Mouse (Mus musculus): ENCODE results near the gene Scgb2b20. TPM values are rescaled to one million over a fixed set of nuclear protein-coding genes. Genes with fewer than 3 reads are reported as not detected.
"Not testable (repeated sequence)": the region's sequence is repeated elsewhere in the genome, so short reads cannot be mapped to it uniquely, and the experiment has no call there.

The Scgb2b20 gene
- total RNA-seq (2014; rRNA removed) (not detected in 2 replicates), polyA plus RNA-seq (2015; fragmentation: Nextera tagmentation; extraction: Ambion mirVana) (not detected in 2 replicates)

DNA sequence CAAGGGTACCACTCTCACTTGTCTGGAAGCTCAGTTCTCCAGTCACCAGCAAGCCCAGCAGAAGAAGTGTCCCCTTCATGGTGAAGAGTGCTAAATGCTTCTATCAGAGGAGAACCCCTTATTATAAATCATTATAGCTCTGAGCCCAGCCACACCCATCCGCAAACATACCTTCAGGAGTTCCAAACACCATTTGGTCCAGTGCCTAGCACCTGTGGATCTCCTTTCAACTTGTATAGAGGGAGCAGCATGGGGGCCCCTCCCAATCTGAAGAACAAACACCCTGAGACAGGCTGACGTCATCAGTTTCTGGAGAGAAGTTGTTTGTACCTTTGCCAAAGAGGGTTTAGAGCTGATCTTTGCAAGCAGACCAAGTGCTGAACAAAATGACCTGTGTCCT lies at the start of gene Scgb2b20:
Gene Scgb2b20, minus strand, starts transcription at position 101 of the 400 bp plus-strand sequence.
- H3K4me1 ChIP-seq (ENCODE audit: insufficient read depth); ATAC-seq; H3K9ac ChIP-seq; H3K36me3 ChIP-seq (ENCODE audit: insufficient read depth); H3K27ac ChIP-seq (ENCODE audit: low read depth, low read length); H3K9me3 ChIP-seq (ENCODE audit: low read length); H3K4me2 ChIP-seq (ENCODE audit: low read depth); DNase-seq; H3K4me3 ChIP-seq (ENCODE audit: low read depth, low read length); H3K27me3 ChIP-seq (ENCODE audit: insufficient read depth, low read length): not testable (repeated sequence)
- 85% methylated on average over 2 of the region's 2 CpGs for WGBS

- not testable (repeated sequence) for H3K9me3 ChIP-seq (ENCODE audit: low read length); DNase-seq; ATAC-seq; H3K27ac ChIP-seq (ENCODE audit: low read depth, low read length); H3K4me2 ChIP-seq (ENCODE audit: low read depth); H3K27me3 ChIP-seq (ENCODE audit: insufficient read depth, low read length); H3K36me3 ChIP-seq (ENCODE audit: insufficient read depth); H3K4me1 ChIP-seq (ENCODE audit: insufficient read depth); H3K4me3 ChIP-seq (ENCODE audit: low read depth, low read length); H3K9ac ChIP-seq
- 43% methylated on average over 1 of the region's 1 CpGs for WGBS
Observed at GRCm38 (mm10) chr7:33409681-33410080, 43.6 kb upstream of the Scgb2b20 start.

GRCm38 (mm10) chr7:33401650-33402049 lies 35.5 kb upstream of the Scgb2b20 start:
- Histone ChIP-seq H3K4me2 (ENCODE audit: low read depth) (no peak overlapping the region), H3K4me1 (ENCODE audit: insufficient read depth) (no peaks in the 10 kb centered on the region), H3K4me3 (ENCODE audit: low read depth, low read length) (no peak overlapping the region), H3K27me3 (ENCODE audit: insufficient read depth, low read length) (no peaks in the 10 kb centered on the region), H3K27ac (ENCODE audit: low read depth, low read length) (no peak overlapping the region), H3K9me3 (ENCODE audit: low read length) (no peaks in the 10 kb centered on the region), H3K36me3 (ENCODE audit: insufficient read depth) (no peaks in the 10 kb centered on the region), H3K9ac (no peak overlapping the region)
- no peak for TF ChIP-seq CTCF (IDR thresholded peaks at IDR 0.05; ENCODE audit: low read depth)
- no peak for DNase-seq
- whole genome bisulfite sequencing = 85% methylated on average over 1 of the region's 1 CpGs
- no peak for ATAC-seq

GRCm38 (mm10) chr7:33399749-33400148 lies 33.6 kb upstream of the Scgb2b20 start:
- not testable (repeated sequence) for H3K27me3 ChIP-seq (ENCODE audit: insufficient read depth, low read length); DNase-seq; ATAC-seq

DNA sequence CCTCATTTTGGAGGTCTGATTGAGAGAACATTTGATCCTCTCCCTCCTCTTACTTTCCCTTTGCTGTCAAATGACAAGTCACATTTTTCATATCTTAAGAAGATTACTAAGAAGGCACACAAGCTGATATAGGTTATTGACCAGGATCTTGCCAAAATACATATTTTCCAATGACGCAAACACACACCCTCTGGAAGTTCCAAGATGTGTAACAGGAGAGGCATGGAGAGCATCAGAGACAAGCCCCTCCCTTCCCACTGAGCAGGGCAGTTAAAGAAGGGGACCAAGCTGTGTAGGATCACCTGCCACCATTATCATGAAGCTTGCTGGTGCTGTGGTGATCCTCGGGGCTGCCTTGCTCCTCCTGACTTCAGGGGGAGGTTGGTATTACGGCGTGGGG lies 6.8 kb upstream of the Scgb2b20 start, which contains the start of gene Scgb1b20:
Gene Scgb1b20, plus strand, starts transcription at position 301 of the 400 bp plus-strand sequence.
- WGBS = 78% methylated on average over 4 of the region's 4 CpGs
- H3K9me3 ChIP-seq (ENCODE audit: low read length); ATAC-seq; H3K36me3 ChIP-seq (ENCODE audit: insufficient read depth); H3K27me3 ChIP-seq (ENCODE audit: insufficient read depth, low read length); H3K4me1 ChIP-seq (ENCODE audit: insufficient read depth); H3K27ac ChIP-seq (ENCODE audit: low read depth, low read length); DNase-seq; H3K4me2 ChIP-seq (ENCODE audit: low read depth); H3K4me3 ChIP-seq (ENCODE audit: low read depth, low read length); H3K9ac ChIP-seq: not testable (repeated sequence)

More at GRCm38 (mm10) chr7:33399749-33400148, 33.6 kb upstream of the Scgb2b20 start:
- H3K36me3 ChIP-seq (ENCODE audit: insufficient read depth); H3K4me1 ChIP-seq (ENCODE audit: insufficient read depth); H3K4me2 ChIP-seq (ENCODE audit: low read depth); H3K9ac ChIP-seq; H3K27ac ChIP-seq (ENCODE audit: low read depth, low read length); H3K9me3 ChIP-seq (ENCODE audit: low read length); H3K4me3 ChIP-seq (ENCODE audit: low read depth, low read length): not testable (repeated sequence)

Other genes with a start within 250 kb of the Scgb2b20 start
- not detected in 2 replicates for gene Scgb2b18, start 192.5 kb downstream of the Scgb2b20 start, total RNA-seq (2014; rRNA removed)
- gene Scgb2b18, start 192.5 kb downstream of the Scgb2b20 start, polyA plus RNA-seq (2015; fragmentation: Nextera tagmentation; extraction: Ambion mirVana) = not detected in 2 replicates
- not detected in 2 replicates for gene Scgb1b18, start 180.8 kb downstream of the Scgb2b20 start, total RNA-seq (2014; rRNA removed)
- gene Scgb1b18, start 180.8 kb downstream of the Scgb2b20 start, polyA plus RNA-seq (2015; fragmentation: Nextera tagmentation; extraction: Ambion mirVana) = not detected in 2 replicates
- not detected in 2 replicates for gene Scgb2b19, start 86.0 kb downstream of the Scgb2b20 start, total RNA-seq (2014; rRNA removed)
- not detected in 2 replicates for gene Scgb2b19, start 86.0 kb downstream of the Scgb2b20 start, polyA plus RNA-seq (2015; fragmentation: Nextera tagmentation; extraction: Ambion mirVana)
- gene Scgb1b19, start 79.0 kb downstream of the Scgb2b20 start, total RNA-seq (2014; rRNA removed) = not detected in 2 replicates
- gene Scgb1b19, start 79.0 kb downstream of the Scgb2b20 start, polyA plus RNA-seq (2015; fragmentation: Nextera tagmentation; extraction: Ambion mirVana) = not detected in 2 replicates
- gene Scgb1b20, start 6.9 kb upstream of the Scgb2b20 start, total RNA-seq (2014; rRNA removed) = not detected in 2 replicates
- not detected in 2 replicates for gene Scgb1b20, start 6.9 kb upstream of the Scgb2b20 start, polyA plus RNA-seq (2015; fragmentation: Nextera tagmentation; extraction: Ambion mirVana)
- gene Scgb2b21, start 154.1 kb upstream of the Scgb2b20 start, total RNA-seq (2014; rRNA removed) = not detected in 2 replicates
- gene Scgb2b21, start 154.1 kb upstream of the Scgb2b20 start, polyA plus RNA-seq (2015; fragmentation: Nextera tagmentation; extraction: Ambion mirVana) = not detected in 2 replicates

Data from forebrain, postnatal 0 days (tissue).